Mouse (Mus musculus): ENCODE data around the gene Cnbd2.

DNA sequence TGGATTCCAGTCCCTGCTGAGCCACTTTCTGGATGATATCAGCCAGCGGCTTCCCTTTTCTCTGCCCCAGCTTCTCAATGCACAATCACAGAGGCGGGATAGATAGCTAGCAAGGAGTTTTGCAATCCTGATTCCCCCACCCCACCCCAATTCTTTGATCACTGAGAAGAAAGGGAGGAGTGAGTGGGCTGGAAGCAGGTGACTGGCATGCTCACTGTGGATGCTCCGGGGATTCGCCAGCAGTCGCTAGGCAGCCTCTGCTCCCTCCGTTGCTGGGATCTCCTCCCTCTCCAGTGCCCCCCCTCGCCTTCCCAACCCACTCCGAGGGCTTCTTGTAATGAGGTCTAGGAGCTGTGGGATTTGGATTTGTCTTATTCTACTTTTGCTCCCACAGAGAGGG lies 96.1 kb downstream of the Cnbd2 start:
- TF ChIP-seq CTCF (conservative IDR thresholded peaks at IDR 0.05; ENCODE audit: insufficient read depth, insufficient read length, low read depth, low read length) (no peak), POLR2A (IDR thresholded peaks at IDR 0.05; ENCODE audit: low read depth, low read length) (no peak)

Measured in kidney, adult 2 months (tissue).